Mouse (Mus musculus): ENCODE measurements at regions not wholly inside any gene's neighbourhood (a gene's known extent, or its start where the extent isn't known, plus 50 kb on each side); places are given as distances from the start of the nearest gene placed in this dataset.

GRCm38 (mm10) chr8:87380791-87381190 is 91.6 kb downstream of the Cbln1 start:
- Histone ChIP-seq H3K4me3 (replicated peaks; ENCODE audit: low read length) (no peak overlapping the region), H3K27ac (replicated peaks; ENCODE audit: low read depth, low read length) (no peak overlapping the region), H3K9me3 (ENCODE audit: control insufficient read depth, low read length) (no peaks in the 10 kb centered on the region), H3K4me1 (ENCODE audit: control insufficient read depth, insufficient read depth, low read length) (0 out of 2 replicates have a peak, but pooled peaks cover 2% of the 10 kb centered on the region), H3K9ac (ENCODE audit: low read depth, low read length, severe bottlenecking) (no peak overlapping the region), H3K27me3 (ENCODE audit: control insufficient read depth, insufficient read depth, low read length) (0 out of 2 replicates have a peak, but pooled peaks cover 17% of the 10 kb centered on the region), H3K4me2 (replicated peaks; ENCODE audit: low read depth, low read length, severe bottlenecking) (no peak overlapping the region), H3K36me3 (ENCODE audit: control insufficient read depth, insufficient read depth, low read length) (no peaks in the 10 kb centered on the region)
- no peak for DNase-seq (ENCODE audit: low spot score)
- no peak for TF ChIP-seq POLR2A (IDR thresholded peaks at IDR 0.05; ENCODE audit: borderline replicate concordance, extremely low read depth, insufficient read depth, insufficient read length)
- no peak for ATAC-seq (ENCODE audit: low FRiP score, low read depth)
- WGBS = 33% methylated on average over 3 of the region's 3 CpGs

DNA sequence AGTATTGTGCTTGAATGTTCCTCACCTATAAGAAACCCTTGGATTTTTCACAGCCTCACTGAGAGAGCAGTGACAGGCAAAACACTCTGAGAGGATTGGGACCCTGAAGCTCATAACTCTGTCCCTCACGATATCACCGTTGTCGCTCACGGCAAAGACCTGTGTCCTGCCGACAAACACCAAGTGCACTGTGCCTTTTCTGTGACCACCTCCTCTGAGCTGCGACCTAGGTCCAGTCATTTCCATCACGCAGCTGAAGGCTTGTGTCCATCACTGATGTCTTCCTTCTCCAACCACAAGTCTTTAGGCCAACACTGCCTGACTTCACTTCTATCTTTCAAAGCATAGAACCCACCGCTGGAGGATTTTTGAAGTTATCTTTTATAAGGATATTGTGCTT is 93.1 kb downstream of the Cbln1 start:
- ATAC-seq (ENCODE audit: low FRiP score, low read depth) = no peak
- DNase-seq (ENCODE audit: low spot score) = no peak
- WGBS = 88% methylated on average over 8 of the region's 8 CpGs

GRCm38 (mm10) chr8:87374044-87374443 is 98.4 kb downstream of the Cbln1 start:
- TF ChIP-seq POLR2A (IDR thresholded peaks at IDR 0.05; ENCODE audit: borderline replicate concordance, extremely low read depth, insufficient read depth, insufficient read length) = no peak
- Histone ChIP-seq H3K4me3 (replicated peaks; ENCODE audit: low read length) (no peak overlapping the region), H3K4me1 (ENCODE audit: control insufficient read depth, insufficient read depth, low read length) (peaks cover 23% of the 10 kb centered on the region), H3K36me3 (ENCODE audit: control insufficient read depth, insufficient read depth, low read length) (no peaks in the 10 kb centered on the region), H3K9ac (ENCODE audit: low read depth, low read length, severe bottlenecking) (no peak overlapping the region), H3K27ac (replicated peaks; ENCODE audit: low read depth, low read length) (no peak overlapping the region), H3K9me3 (ENCODE audit: control insufficient read depth, low read length) (no peaks in the 10 kb centered on the region), H3K4me2 (replicated peaks; ENCODE audit: low read depth, low read length, severe bottlenecking) (peak overlapping the region; percentile 13; the same call in 1 of the 2 replicates), H3K27me3 (ENCODE audit: control insufficient read depth, insufficient read depth, low read length) (0 out of 2 replicates have a peak, but pooled peaks cover 9% of the 10 kb centered on the region)
- ATAC-seq (ENCODE audit: low FRiP score, low read depth) = 0 out of 2 replicates have a peak, but pooled peaks have one; percentile 4
- 13% methylated on average over 6 of the region's 6 CpGs for WGBS
- no peak for DNase-seq (ENCODE audit: low spot score)

More for the DNA sequence above, 93.1 kb downstream of the Cbln1 start:
- H3K4me2 ChIP-seq (replicated peaks; ENCODE audit: low read depth, low read length, severe bottlenecking) = no peak overlapping the region
- H3K27me3 ChIP-seq (ENCODE audit: control insufficient read depth, insufficient read depth, low read length) = 0 out of 2 replicates have a peak, but pooled peaks cover 17% of the 10 kb centered on the region
- no peak for TF ChIP-seq POLR2A (IDR thresholded peaks at IDR 0.05; ENCODE audit: borderline replicate concordance, extremely low read depth, insufficient read depth, insufficient read length)
- H3K9me3 ChIP-seq (ENCODE audit: control insufficient read depth, low read length) = no peaks in the 10 kb centered on the region
- peaks cover 7% of the 10 kb centered on the region; the same call in 1 of the 2 replicates for H3K4me1 ChIP-seq (ENCODE audit: control insufficient read depth, insufficient read depth, low read length)
- H3K27ac ChIP-seq (replicated peaks; ENCODE audit: low read depth, low read length) = no peak overlapping the region
- H3K36me3 ChIP-seq (ENCODE audit: control insufficient read depth, insufficient read depth, low read length) = no peaks in the 10 kb centered on the region
- no peak overlapping the region for H3K4me3 ChIP-seq (replicated peaks; ENCODE audit: low read length)
- H3K9ac ChIP-seq (ENCODE audit: low read depth, low read length, severe bottlenecking) = no peak overlapping the region

- H3K4me1 ChIP-seq (ENCODE audit: control insufficient read depth, insufficient read depth, low read length) = peaks cover 23% of the 10 kb centered on the region
- peak overlapping the region; percentile 13; the same call in 1 of the 2 replicates for H3K4me2 ChIP-seq (replicated peaks; ENCODE audit: low read depth, low read length, severe bottlenecking)
- ATAC-seq (ENCODE audit: low FRiP score, low read depth) (peak; percentile 80; the same call in 1 of the 2 replicates), DNase-seq (ENCODE audit: low spot score) (peak; percentile 64)
- 0 out of 2 replicates have a peak, but pooled peaks cover 9% of the 10 kb centered on the region for H3K27me3 ChIP-seq (ENCODE audit: control insufficient read depth, insufficient read depth, low read length)
- H3K9ac ChIP-seq (ENCODE audit: low read depth, low read length, severe bottlenecking) = no peak overlapping the region
- no peaks in the 10 kb centered on the region for H3K36me3 ChIP-seq (ENCODE audit: control insufficient read depth, insufficient read depth, low read length)
- H3K27ac ChIP-seq (replicated peaks; ENCODE audit: low read depth, low read length) = no peak overlapping the region
- 4% methylated on average over 6 of the region's 6 CpGs for WGBS
- H3K4me3 ChIP-seq (replicated peaks; ENCODE audit: low read length) = no peak overlapping the region
- no peak for TF ChIP-seq POLR2A (IDR thresholded peaks at IDR 0.05; ENCODE audit: borderline replicate concordance, extremely low read depth, insufficient read depth, insufficient read length)
- H3K9me3 ChIP-seq (ENCODE audit: control insufficient read depth, low read length) = no peaks in the 10 kb centered on the region
Measured at GRCm38 (mm10) chr8:87373535-87373934, 98.9 kb downstream of the Cbln1 start.

DNA sequence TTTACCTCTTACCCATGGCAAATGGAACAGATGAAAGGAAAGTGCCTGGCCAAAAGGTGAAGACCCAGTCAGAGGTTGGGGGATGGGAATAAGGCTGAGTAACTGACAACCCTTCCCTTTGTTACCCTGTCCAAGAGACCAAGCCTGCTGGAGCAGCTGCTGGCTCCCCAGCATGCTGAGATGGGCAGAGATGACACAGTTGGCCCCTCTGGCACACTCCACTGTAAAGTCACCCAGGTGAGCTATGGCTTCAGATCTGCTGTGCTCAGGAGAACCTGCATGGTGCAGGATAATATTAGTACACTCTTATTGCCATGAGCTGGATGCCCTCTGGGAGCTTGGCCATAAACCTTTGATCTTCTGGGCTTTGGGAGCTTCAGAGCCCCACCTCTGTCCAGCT is 100.3 kb downstream of the Cbln1 start:
- H3K36me3 ChIP-seq (ENCODE audit: control insufficient read depth, insufficient read depth, low read length) = no peaks in the 10 kb centered on the region
- H3K4me2 ChIP-seq (replicated peaks; ENCODE audit: low read depth, low read length, severe bottlenecking) = no peak overlapping the region
- no peak overlapping the region for H3K9ac ChIP-seq (ENCODE audit: low read depth, low read length, severe bottlenecking)
- H3K4me1 ChIP-seq (ENCODE audit: control insufficient read depth, insufficient read depth, low read length) = peaks cover 23% of the 10 kb centered on the region
- no peak overlapping the region for H3K27ac ChIP-seq (replicated peaks; ENCODE audit: low read depth, low read length)
- H3K4me3 ChIP-seq (replicated peaks; ENCODE audit: low read length) = no peak overlapping the region
- H3K9me3 ChIP-seq (ENCODE audit: control insufficient read depth, low read length) = no peaks in the 10 kb centered on the region
- DNase-seq (ENCODE audit: low spot score) (no peak), ATAC-seq (ENCODE audit: low FRiP score, low read depth) (no peak)
- TF ChIP-seq POLR2A (IDR thresholded peaks at IDR 0.05; ENCODE audit: borderline replicate concordance, extremely low read depth, insufficient read depth, insufficient read length) = no peak
- H3K27me3 ChIP-seq (ENCODE audit: control insufficient read depth, insufficient read depth, low read length) = 0 out of 2 replicates have a peak, but pooled peaks cover 5% of the 10 kb centered on the region
